Mouse (Mus musculus): ENCODE results near the gene Cox7b2. TPM values are rescaled to one million over a fixed set of nuclear protein-coding genes. Genes with fewer than 3 reads are reported as not detected.
"Not testable (repeated sequence)": the region's sequence is repeated elsewhere in the genome, so short reads cannot be mapped to it uniquely, and the experiment has no call there.

The Cox7b2 gene
- polyA plus RNA-seq (2012; rRNA removed) = not detected in 2 replicates

DNA sequence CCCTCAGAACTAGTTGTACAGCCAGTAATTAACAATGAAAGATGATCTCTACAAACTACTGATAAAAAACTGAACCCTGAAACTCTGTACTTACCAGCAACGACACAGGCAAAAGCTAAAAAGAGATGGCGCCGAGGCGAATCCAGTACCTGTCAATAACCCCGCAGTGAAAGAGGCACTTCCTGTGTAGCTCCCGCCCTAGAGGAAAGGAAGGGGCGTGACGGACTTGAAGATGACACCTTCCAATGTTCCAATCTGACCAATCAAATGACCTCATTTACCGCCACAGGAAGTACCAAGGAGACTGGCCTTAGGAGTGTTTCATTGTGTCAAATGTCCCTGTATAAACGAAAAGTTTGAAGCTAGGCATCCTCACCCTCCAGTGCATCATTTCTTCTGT lies at the start of gene Cox7b2:
Cox7b2 (minus strand) TSS at position 127 of the 400 bp plus-strand sequence.
- Histone ChIP-seq H3K36me3 (ENCODE audit: control insufficient read depth, insufficient read depth, low read length) (no peaks in the 10 kb centered on the region), H3K4me1 (ENCODE audit: control insufficient read depth, insufficient read depth, insufficient read length, low read length) (no peaks in the 10 kb centered on the region), H3K27me3 (ENCODE audit: control insufficient read depth, insufficient read depth, low read length) (no peaks in the 10 kb centered on the region), H3K4me3 (ENCODE audit: low read depth, low read length) (no peak within 1 kb of the TSS), H3K27ac (ENCODE audit: insufficient read depth, low read depth, low read length) (no peak within 1 kb of the TSS)
- 90% methylated on average over 10 of the region's 10 CpGs for WGBS
- no peak for TF ChIP-seq CTCF (IDR thresholded peaks at IDR 0.05; ENCODE audit: extremely low read depth, insufficient read length, insufficient replicate concordance, low read depth, low read length)
- no peak for TF ChIP-seq POLR2A (IDR thresholded peaks at IDR 0.05; ENCODE audit: low read depth, low read length)

DNA sequence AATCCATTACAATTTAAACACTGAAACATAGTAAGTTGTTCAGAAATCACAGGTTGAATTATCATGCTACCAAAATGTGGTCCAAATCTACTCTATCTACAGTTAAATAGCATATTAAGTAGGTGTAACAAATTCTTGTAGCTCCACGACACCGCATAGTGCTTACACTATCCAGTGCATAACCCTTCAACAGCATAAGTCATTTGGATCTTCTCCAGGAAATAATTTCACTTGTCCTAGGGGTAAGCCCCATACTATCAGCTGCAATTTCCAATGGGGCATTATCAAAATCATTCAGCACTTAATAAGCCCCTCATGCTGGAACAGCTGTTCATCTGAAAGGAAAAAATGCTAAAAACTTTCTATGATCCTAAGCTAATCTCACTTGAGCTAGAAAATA lies 47.3 kb upstream of the Cox7b2 start:
- no peak overlapping the region for H3K27ac ChIP-seq (ENCODE audit: insufficient read depth, low read depth, low read length)
- H3K27me3 ChIP-seq (ENCODE audit: control insufficient read depth, insufficient read depth, low read length) = no peaks in the 10 kb centered on the region
- TF ChIP-seq CTCF (IDR thresholded peaks at IDR 0.05; ENCODE audit: extremely low read depth, insufficient read length, insufficient replicate concordance, low read depth, low read length) = no peak
- TF ChIP-seq POLR2A (IDR thresholded peaks at IDR 0.05; ENCODE audit: low read depth, low read length) = no peak
- H3K4me1 ChIP-seq (ENCODE audit: control insufficient read depth, insufficient read depth, insufficient read length, low read length) = no peaks in the 10 kb centered on the region
- H3K36me3 ChIP-seq (ENCODE audit: control insufficient read depth, insufficient read depth, low read length) = no peaks in the 10 kb centered on the region
- no peak overlapping the region for H3K4me3 ChIP-seq (ENCODE audit: low read depth, low read length)
- 94% methylated on average over 2 of the region's 2 CpGs for WGBS

GRCm38 (mm10) chr5:71593745-71594255 lies 45.8 kb upstream of the Cox7b2 start:
- Histone ChIP-seq H3K27ac (ENCODE audit: insufficient read depth, low read depth, low read length) (no peak overlapping the region), H3K4me1 (ENCODE audit: control insufficient read depth, insufficient read depth, insufficient read length, low read length) (no peaks in the 10 kb centered on the region), H3K27me3 (ENCODE audit: control insufficient read depth, insufficient read depth, low read length) (no peaks in the 10 kb centered on the region), H3K36me3 (ENCODE audit: control insufficient read depth, insufficient read depth, low read length) (no peaks in the 10 kb centered on the region), H3K4me3 (ENCODE audit: low read depth, low read length) (no peak overlapping the region)
- TF ChIP-seq CTCF (IDR thresholded peaks at IDR 0.05; ENCODE audit: extremely low read depth, insufficient read length, insufficient replicate concordance, low read depth, low read length) (no peak), POLR2A (IDR thresholded peaks at IDR 0.05; ENCODE audit: low read depth, low read length) (no peak)
- 61% methylated on average over 2 of the region's 2 CpGs for WGBS

GRCm38 (mm10) chr5:71571646-71572237 lies 23.7 kb upstream of the Cox7b2 start:
- no peaks in the 10 kb centered on the region for H3K27me3 ChIP-seq (ENCODE audit: control insufficient read depth, insufficient read depth, low read length)
- H3K36me3 ChIP-seq (ENCODE audit: control insufficient read depth, insufficient read depth, low read length) = no peaks in the 10 kb centered on the region
- 76% methylated on average over 9 of the region's 9 CpGs for WGBS
- TF ChIP-seq POLR2A (IDR thresholded peaks at IDR 0.05; ENCODE audit: low read depth, low read length) (no peak), CTCF (IDR thresholded peaks at IDR 0.05; ENCODE audit: extremely low read depth, insufficient read length, insufficient replicate concordance, low read depth, low read length) (no peak)
- H3K4me3 ChIP-seq (ENCODE audit: low read depth, low read length) = no peak overlapping the region
- no peaks in the 10 kb centered on the region for H3K4me1 ChIP-seq (ENCODE audit: control insufficient read depth, insufficient read depth, insufficient read length, low read length)
- H3K27ac ChIP-seq (ENCODE audit: insufficient read depth, low read depth, low read length) = no peak overlapping the region

DNA sequence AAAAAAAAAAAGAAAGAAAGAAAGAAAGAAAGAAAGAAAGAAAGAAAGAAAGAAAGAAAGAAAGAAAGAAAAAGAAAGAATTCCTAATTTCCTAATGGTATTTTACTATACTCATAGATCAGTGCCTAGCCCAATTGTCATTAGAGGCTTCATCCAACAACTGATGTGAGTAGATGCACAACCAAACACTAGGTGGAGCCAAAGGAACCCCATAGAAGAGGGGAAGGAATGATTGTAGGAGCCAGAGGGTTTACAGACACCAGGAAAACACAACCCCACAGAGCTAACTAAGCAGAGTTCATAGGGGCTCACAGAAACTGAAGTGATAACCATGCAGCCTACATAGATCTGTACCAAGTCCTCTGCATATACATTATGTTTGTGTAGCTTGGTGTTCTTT lies 2.5 kb downstream of the Cox7b2 start:
- H3K4me1 ChIP-seq (ENCODE audit: control insufficient read depth, insufficient read depth, insufficient read length, low read length) = no peaks in the 10 kb centered on the region
- H3K36me3 ChIP-seq (ENCODE audit: control insufficient read depth, insufficient read depth, low read length) = no peaks in the 10 kb centered on the region
- TF ChIP-seq CTCF (IDR thresholded peaks at IDR 0.05; ENCODE audit: extremely low read depth, insufficient read length, insufficient replicate concordance, low read depth, low read length) (no peak), POLR2A (IDR thresholded peaks at IDR 0.05; ENCODE audit: low read depth, low read length) (no peak)
- H3K27ac ChIP-seq (ENCODE audit: insufficient read depth, low read depth, low read length) = no peak overlapping the region
- H3K4me3 ChIP-seq (ENCODE audit: low read depth, low read length) = no peak overlapping the region
- no peaks in the 10 kb centered on the region for H3K27me3 ChIP-seq (ENCODE audit: control insufficient read depth, insufficient read depth, low read length)

DNA sequence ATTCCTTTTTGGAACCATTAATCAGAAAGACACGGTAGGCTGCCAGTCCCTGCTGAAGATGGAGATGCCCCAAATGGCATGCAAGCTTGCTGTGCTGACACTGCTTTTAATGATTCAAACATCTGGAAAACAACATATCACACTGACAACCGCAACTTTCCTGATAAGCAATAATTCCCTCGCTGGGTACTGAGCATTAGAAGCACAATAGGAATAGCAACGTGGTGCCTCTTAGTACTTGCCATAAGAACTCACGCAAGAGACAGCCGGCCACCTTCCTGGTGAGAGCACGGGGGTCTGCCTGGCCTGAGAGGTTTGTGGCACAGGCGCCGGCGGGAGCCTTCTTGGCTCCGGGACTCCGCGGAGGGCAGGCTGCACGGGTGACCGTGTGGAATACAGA lies 22.5 kb downstream of the Cox7b2 start:
- H3K4me1 ChIP-seq (ENCODE audit: control insufficient read depth, insufficient read depth, insufficient read length, low read length); H3K27ac ChIP-seq (ENCODE audit: insufficient read depth, low read depth, low read length); H3K27me3 ChIP-seq (ENCODE audit: control insufficient read depth, insufficient read depth, low read length); H3K36me3 ChIP-seq (ENCODE audit: control insufficient read depth, insufficient read depth, low read length); H3K4me3 ChIP-seq (ENCODE audit: low read depth, low read length): not testable (repeated sequence)
- 78% methylated on average over 10 of the region's 15 CpGs for WGBS

GRCm38 (mm10) chr5:71502058-71502678 lies 45.8 kb downstream of the Cox7b2 start:
- 23% methylated on average over 6 of the region's 6 CpGs for WGBS
- H3K4me3 ChIP-seq (ENCODE audit: low read depth, low read length) = no peak overlapping the region
- no peak overlapping the region for H3K27ac ChIP-seq (ENCODE audit: insufficient read depth, low read depth, low read length)
- H3K27me3 ChIP-seq (ENCODE audit: control insufficient read depth, insufficient read depth, low read length) = no peaks in the 10 kb centered on the region
- TF ChIP-seq POLR2A (IDR thresholded peaks at IDR 0.05; ENCODE audit: low read depth, low read length) = no peak
- no peak for TF ChIP-seq CTCF (IDR thresholded peaks at IDR 0.05; ENCODE audit: extremely low read depth, insufficient read length, insufficient replicate concordance, low read depth, low read length)
- H3K4me1 ChIP-seq (ENCODE audit: control insufficient read depth, insufficient read depth, insufficient read length, low read length) = no peaks in the 10 kb centered on the region
- H3K36me3 ChIP-seq (ENCODE audit: control insufficient read depth, insufficient read depth, low read length) = no peaks in the 10 kb centered on the region

Data from small intestine, adult 2 months (tissue).